Mouse (Mus musculus) erythroblast, embryonic 14.5 days (primary cell): ENCODE data around the gene Jag1.

ENCODE experiments used
- GATA1 ChIP-seq: IDR thresholded peaks from 2 replicates; pipeline ENCODE4 v1.6.1; 2012; ENCODE audit warnings: low read length, inconsistent platforms, mixed read lengths
- TAL1 ChIP-seq: IDR thresholded peaks from 3 replicates; pipeline ENCODE4 v1.6.1; 2012; ENCODE audit warnings: low read length, inconsistent platforms, mixed read lengths

GRCm38 (mm10) chr2:137078771-137079170 lies 37.7 kb downstream of the Jag1 start:
- TF ChIP-seq GATA1 (no peak), TAL1 (no peak)
